Mouse (Mus musculus) hematopoietic stem cell, adult 5-6 weeks (primary cell): Measurements from ENCODE around the gene Dmd. TPM values are rescaled to one million over a fixed set of nuclear protein-coding genes. Genes with fewer than 3 reads are reported as not detected.

Experiments used
- ATAC-seq, 2 experiments: fragments of 125-278 bp in 1 of 2; replicated peaks in 1 of 2; 2 replicates each; pipeline ENCODE4 v1.8.0; 2016 to 2017; ENCODE audit warnings: inconsistent platforms in 2 of 2, mild to moderate bottlenecking in 2 of 2, moderate number of reproducible peaks in 2 of 2, low read depth in 1 of 2, moderate TSS enrichment in 1 of 2; ENCODE audit not compliant: low FRiP score in 2 of 2, poor library complexity in 2 of 2, severe bottlenecking in 2 of 2, insufficient read depth in 1 of 2, low TSS enrichment in 1 of 2
- total RNA-seq: library from RNA; stranded (forward); fragments of 172-1452, 232-1000 nt; gene quantifications from 2 replicates; pipeline ENCODE4 v1.2.3, GENCODE M21; 2017

Gene Dmd
- total RNA-seq, 1 experiment from 2014 or later, result 8.8 TPM

DNA sequence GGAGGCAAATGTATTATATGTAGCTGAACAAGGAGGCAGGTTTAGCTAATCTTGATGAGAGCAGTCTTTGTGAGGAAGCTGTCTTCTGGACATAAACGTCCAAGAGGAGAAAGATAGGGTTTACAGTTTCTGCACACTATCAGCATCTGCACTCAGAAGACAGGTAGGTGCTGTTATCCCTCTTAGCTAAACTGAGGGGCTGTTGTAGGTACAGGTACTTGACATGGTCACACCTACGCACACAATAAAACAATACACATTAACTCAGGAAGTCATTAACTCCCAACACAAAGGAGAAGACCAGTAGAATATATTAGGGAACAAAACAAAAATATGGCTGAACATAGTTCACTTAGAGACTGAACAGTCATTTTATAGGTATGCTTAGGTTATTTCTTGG, 1217.2 kb downstream of the Dmd start:
- ATAC-seq, result no peak

- no peak for ATAC-seq
Observed at GRCm38 (mm10) chrX:84241297-84241859, 1292.7 kb downstream of the Dmd start.

- ATAC-seq, result no peak
Observed at GRCm38 (mm10) chrX:84330593-84330992, 1381.9 kb downstream of the Dmd start.

GRCm38 (mm10) chrX:84332177-84332576, 1383.5 kb downstream of the Dmd start:
- no peak for ATAC-seq

GRCm38 (mm10) chrX:84364981-84365380, 1416.3 kb downstream of the Dmd start:
- no peak for ATAC-seq

- no peak for ATAC-seq
Observed at GRCm38 (mm10) chrX:84435608-84436007, 1486.9 kb downstream of the Dmd start.

GRCm38 (mm10) chrX:84436556-84436955, 1487.9 kb downstream of the Dmd start:
- no peak for ATAC-seq

DNA sequence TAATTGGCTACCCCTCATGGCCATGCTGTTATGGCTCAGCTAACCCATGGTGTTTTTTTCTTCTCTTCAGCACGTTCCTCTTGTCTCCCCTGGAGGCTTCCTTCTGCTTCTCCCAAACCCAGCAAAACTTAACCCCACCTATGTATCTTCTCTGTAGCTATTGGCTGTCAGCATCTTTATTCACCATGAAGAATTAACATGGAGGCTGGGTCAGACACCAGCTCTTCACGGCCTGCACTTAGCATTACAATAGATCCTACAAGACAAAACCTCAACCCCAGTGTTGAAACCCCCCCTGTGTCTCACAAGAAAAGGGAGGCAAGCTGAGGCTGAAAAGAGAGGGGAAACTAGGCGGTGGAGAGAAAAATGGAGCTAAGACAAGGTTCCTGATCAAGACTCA, 1494.3 kb downstream of the Dmd start:
- ATAC-seq, result no peak

DNA sequence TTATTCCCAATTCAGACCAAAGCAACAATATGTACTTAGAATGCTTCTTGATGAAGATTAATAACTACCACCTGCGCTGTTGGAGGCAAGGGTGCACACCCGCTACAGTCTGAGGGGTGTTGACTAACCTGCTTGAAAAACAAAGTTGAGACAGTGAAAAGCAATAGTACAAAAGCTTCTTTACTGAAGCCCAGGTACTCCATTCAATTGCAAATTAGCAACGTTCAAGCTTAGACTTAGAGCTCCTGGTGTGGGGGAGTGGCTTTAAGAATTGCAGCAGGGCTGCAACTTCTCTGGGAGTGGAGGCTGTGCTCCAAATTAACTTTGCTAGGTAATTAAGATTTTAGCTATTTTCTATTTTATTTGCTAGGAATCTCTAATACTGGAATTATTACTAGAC, 1495.3 kb downstream of the Dmd start:
- no peak for ATAC-seq

- ATAC-seq, result no peak
Observed at GRCm38 (mm10) chrX:84444638-84445037, 1496.0 kb downstream of the Dmd start.

DNA sequence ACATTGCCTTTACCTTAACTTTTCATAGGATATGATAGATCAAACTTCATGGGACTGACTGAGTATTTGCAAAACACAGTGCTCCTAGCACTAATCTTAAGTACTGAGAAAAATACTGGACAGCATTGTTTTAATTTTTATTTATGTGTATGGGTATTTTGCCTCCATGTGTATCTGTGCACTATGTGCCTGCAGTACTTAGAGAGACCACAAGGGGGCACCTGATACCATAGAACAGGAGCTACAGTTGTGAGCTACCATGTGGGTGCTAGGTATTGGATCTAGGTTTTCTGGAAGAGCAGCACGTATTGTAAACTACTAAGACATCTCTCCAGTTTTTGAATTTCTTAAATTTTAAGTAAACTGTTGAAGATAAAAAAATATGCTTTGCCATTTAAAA, 1505.8 kb downstream of the Dmd start:
- no peak for ATAC-seq

DNA sequence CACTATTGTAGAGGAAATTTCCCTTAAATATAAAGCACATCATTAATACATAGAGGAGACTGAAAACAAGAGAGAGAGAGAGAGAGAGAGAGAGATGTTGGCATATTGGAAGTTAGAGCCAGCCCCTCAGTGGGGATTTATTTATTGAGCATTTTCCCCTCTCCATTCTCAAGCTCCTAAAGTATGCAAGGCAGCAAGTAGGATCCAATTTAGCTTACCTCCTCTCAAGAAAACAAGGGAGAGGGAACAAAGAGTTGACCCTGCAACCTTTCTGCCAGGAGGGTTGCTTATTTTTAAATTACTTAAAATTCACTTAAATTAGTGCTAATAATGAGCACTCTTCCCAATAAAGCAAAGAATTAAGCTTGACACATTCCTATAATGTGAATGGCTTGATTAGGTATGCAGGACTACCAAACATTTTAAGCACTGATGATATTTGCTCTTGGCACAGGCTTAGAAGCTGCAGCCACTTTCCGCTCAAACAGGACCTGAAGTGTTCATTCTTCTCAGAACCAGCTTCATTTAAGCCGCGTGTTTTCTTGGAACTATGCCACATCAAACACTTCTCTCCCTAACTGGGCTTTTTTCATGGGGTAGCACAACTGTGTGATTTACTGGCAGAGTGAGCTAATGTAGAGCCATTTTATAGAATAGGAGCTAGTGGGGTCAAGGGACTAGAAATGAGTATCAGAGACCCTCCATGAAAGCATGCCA, 1566.1 kb downstream of the Dmd start:
- ATAC-seq, result no peak

- no peak for ATAC-seq
Observed at GRCm38 (mm10) chrX:84551995-84552394, 1603.3 kb downstream of the Dmd start.

- no peak for ATAC-seq
Observed at GRCm38 (mm10) chrX:84553441-84553840, 1604.8 kb downstream of the Dmd start.

DNA sequence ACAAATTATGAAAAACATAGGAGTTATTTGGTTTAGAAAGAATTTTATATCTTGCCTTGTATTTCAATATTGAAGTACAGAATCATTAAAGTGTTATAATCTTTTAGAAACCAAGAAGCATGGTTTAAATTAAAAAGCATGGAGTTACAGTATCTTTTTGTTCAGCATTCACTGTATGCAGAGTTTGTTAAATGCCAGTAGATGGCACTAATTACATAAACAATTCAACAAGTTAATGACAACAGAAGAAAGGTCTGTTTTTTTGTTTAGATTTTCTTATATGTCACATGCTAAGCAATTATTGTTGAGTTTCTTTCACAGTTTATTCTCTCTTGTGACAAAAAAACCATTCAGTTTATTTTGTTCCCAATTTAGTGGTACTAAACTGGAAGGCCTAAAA, 1649.8 kb downstream of the Dmd start:
- no peak for ATAC-seq

- ATAC-seq, result no peak
Observed at GRCm38 (mm10) chrX:84640446-84640845, 1691.8 kb downstream of the Dmd start.

DNA sequence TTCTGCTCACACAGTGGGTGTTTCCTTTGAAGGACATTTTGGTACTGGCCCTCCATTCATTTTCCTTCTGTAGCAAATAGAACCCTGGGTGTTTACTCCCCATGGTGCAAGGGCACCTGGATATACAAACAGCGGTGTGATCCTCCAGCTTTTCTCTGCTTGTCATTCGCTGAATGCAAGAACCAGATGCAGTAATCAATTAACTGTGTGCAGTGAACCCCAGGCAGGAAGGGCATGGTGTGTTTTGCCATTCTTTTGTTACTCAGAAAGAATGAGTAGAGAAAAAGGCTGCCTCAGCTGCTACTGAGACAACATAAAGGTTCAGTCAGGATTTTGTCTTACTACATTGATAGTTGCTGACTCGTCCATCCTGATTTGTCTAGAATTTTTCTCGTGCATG, 1799.0 kb downstream of the Dmd start:
- ATAC-seq, result no peak

DNA sequence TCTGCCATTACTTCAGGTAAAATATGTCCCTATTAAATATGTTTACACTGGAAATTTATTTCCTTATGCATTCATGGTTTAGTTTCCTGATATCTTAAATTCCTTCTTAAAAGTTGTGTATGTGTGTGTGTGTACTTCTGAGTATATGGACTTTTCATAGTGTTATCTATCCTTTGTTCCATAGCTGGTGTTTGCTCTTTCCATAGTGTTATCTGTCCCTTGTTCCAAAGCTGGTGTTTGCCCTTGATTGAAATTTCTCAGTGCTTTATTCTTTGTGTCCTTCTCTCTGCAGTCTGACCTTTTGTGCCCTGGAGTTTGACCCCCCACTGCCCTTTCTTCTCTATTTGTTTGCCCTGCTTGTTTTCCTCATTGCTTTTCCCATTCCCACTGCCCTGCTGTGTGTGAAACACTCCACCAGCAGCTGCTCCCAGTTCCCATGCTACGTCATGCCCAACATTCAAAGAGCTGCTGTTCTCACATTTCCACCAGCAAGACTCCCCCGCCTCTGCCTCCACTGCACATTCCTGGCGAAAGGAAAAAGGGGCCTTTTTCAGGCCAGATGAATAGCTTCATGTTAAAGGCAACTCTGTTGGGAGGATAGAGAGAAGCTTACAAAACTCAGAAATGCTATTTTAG, 1911.5 kb downstream of the Dmd start:
- ATAC-seq, result no peak

DNA sequence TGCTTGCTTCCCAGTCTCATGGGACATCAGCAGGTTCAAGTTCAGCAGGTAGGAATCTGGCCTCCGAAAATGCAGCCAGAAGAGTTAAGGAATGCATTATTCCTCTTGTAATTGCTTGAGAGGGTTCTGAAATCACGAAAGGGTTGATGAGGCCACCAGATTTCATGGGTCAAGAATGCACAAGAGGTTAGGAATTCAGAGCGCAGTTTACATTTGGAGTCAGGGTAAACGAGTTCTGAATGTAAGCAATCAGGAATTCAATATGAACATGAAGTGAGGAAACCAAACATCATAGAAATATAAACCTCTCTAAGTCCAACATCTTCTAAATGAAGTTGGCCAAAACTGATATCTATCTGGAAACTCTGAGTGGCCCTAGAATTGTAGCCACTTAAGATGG, 1924.4 kb downstream of the Dmd start:
- ATAC-seq, result no peak
